Mouse (Mus musculus) mature B cell (primary cell): ENCODE measurements around the gene Fam126b.
"Not testable (repeated sequence)": the region's sequence is repeated elsewhere in the genome, so short reads cannot be mapped to it uniquely, and the experiment has no call there.

Experiments used
- in situ Hi-C: fragments of 300-500 bp; cut with MboI; formaldehyde crosslinking; loops from 2 replicates; pipeline ENCODE4 v1.14.3; 2019

The Fam126b gene

DNA sequence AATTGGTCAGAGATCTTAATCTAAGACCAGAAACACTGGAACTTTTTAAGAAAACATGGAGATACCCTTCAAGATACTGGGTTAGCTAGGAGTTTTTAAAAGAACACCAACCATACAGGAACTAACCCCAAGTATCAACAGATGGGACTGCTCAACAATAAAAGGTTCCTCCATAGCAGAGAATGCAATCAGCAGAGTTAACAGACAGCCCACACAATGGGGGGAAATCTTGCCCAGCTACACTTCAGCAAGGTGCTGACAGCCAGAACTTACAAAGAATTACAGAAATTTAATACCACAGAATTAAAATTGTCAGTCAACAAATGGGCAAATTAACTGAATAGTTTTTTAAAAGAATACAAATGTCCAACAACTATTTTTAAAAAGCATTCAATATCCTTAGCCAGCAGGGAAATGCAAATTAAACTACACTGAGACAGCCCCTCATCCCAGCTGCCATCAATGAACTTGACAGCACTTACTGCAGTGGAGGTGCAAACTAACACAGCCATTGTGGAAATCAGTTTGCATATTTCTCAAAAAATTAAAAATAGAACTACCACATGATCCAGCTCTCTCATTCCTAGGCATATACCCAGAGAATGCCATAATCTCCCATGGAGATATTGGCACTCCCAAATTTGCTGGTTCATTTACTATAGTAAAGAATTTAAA, 17.5 kb downstream of the Fam126b start:
- in situ Hi-C loops: no loop called here

DNA sequence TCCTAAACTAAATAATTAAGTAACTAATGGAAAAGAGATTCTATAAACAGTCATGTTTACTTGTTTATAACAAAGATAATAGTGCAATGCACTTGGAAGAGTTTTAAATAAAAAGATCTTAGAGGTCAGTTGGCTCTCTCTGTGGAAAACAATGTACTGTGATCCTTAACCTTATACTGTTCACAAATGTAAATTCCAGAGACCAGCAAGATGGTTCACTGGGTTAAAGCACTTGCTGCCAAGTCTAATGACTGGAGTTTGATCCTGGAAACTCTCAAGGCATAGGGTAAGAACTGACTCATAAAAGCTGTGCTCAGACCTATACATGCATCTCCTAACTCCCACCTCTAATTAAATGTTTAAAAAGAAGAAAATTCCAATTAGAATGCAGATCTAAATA, 19.5 kb downstream of the Fam126b start:
- in situ Hi-C loops: no loop called here

DNA sequence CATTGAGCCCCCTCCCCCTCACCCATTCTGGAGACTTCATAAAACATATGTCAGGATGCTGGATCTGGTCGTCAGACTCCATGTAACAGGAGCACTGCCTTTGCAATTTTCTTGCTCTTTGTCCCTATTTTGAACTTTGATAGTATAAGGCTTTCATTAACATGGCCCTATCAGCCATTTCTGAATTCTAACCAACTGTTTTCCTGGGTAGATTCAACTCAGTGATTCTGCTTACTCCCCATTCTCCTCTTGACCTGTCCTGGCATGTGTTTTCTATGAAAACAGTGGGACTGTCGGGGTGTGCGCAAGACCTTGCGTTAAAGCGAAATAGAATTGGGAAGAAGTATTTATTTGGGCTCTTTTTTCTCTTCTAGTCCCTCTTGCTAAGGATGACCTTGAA, 21.1 kb downstream of the Fam126b start:
- in situ Hi-C loops: no loop called here

DNA sequence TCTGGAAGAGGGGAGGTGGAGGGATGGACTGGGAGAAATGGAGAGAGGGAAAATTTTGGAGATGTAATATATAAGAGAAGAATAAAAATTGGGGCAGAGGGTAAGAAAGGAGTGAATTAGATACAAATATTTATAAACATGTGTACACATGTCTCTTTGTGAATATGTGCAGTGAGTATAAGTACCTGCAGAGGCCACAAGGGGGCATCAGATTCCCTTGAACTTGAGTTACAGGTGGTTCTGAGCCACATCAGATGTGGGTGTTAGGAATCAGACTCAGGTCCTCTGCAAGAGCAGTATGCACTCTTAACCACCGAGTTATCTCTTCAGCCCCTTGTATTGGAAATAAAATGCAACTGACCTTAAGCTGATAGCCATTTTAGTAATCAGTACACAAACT, 23.7 kb downstream of the Fam126b start:
- in situ Hi-C loops: no loop called here

DNA sequence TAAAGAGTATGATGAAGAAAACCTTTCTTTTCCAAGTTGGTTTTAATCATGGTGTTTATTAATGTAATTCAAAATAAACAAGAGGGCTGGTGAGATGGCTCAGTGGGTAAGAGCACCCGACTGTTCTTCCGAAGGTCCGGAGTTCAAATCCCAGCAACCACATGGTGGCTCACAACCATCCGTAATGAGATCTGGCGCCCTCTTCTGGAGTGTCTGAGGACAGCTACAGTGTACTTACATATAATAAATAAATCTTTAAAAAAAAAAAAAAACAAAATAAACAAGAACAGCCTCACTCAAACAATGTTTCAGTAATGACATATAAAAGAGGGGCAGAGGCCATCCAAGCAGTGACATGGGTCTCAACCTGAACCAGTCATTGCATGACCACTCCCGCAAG, 25.8 kb downstream of the Fam126b start:
- in situ Hi-C loops: not testable (repeated sequence)

GRCm38 (mm10) chr1:58541386-58541785, 44.7 kb downstream of the Fam126b start:
- in situ Hi-C loops: no loop called here

- in situ Hi-C loops: no loop called here
Measured at GRCm38 (mm10) chr1:58507249-58507648, 78.9 kb downstream of the Fam126b start.

GRCm38 (mm10) chr1:58504577-58505254, 81.4 kb downstream of the Fam126b start, which contains the start of gene Orc2:
Gene Orc2, minus strand, starts transcription at chr1:58505109.
- in situ Hi-C loops: no loop called here

GRCm38 (mm10) chr1:58503793-58504370, 82.2 kb downstream of the Fam126b start:
- in situ Hi-C loops: no loop called here

- in situ Hi-C loops: no loop called here
Measured at GRCm38 (mm10) chr1:58503134-58503533, 83.0 kb downstream of the Fam126b start.

DNA sequence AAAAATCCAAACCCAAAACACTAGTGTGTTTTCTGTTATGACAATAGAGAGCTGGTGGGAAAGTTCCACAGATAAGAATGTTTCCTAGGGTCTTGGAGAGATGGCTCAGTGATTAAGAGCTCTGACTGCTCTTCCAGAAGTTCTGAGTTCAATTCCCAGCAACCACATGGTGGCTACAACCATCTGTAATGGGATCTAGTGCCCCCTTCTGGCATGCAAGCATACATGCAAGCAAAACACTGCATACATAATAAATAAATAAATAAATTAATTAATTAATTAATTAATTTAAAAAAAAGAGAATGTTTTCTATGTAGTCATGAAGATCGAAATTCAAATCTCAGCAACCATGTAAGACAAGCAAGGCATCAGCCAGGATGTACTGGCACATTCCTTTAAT, 87.4 kb downstream of the Fam126b start:
- in situ Hi-C loops: no loop called here

DNA sequence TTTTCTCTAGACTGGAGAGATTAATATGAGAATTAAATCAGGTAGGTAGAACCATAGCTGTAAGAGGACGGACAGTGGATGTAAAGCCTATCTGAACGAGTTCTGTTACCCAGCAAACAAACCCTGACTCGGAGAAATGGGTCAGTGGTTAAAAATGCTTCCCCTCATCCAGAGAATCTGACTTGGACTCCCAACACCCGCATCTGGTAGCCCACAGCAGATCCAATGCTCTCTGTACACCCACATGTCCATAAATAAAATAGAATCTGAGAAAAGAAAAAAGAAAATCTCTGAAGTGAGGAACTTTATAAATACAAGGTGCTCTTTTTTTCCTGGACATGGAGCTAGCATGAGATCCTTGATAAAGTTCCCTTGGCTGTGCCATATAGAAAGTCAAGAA, 88.4 kb downstream of the Fam126b start:
- in situ Hi-C loops: no loop called here

- in situ Hi-C loops: no loop called here
Measured at GRCm38 (mm10) chr1:58495603-58496002, 90.5 kb downstream of the Fam126b start.

DNA sequence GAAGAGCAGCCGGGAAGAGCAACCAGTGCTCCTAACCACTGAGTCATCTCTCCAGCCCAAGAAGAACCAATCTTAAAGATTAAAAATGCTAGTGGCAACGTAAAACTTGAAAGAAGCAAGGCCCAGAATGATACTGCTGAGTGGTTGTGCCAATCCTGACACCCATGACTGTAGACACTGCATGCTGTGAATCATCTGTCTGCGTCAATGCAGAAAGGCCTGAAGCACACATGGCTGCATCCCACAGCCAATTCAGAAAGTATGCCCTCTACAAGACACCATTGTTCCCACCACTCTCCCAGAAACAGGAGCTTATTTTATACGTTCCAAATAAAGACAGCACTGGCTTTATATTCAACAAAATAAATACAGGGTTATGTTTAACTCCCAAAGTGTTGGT, 103.5 kb downstream of the Fam126b start:
- in situ Hi-C loops: no loop called here

DNA sequence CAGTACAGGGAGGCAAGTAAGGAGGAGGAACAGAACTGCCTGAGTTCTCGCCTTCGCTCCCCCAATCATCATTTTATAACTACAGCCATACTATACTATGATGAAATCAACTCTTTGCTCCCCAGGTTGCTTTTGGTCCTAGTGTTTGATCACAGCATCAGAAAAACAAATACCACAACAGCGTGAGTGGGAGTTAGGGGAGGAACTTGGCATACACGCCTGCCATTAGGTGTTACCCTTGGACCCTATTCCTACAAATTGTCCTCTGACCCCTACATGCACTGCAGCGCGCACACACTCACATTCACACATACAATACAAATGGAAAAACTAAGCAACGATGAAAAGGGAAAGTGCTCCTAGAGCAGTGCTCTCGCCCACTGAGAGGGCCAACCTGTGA, 110.5 kb downstream of the Fam126b start:
- in situ Hi-C loops: no loop called here
